Mouse (Mus musculus) lung, postnatal 25 days (tissue): ENCODE measurements around the gene Olfr393.

Experiments
- DNase-seq: peaks from one replicate; pipeline ENCODE4 v3.0.0; 2022; ENCODE audit warnings: low spot score

The Olfr393 gene

DNA sequence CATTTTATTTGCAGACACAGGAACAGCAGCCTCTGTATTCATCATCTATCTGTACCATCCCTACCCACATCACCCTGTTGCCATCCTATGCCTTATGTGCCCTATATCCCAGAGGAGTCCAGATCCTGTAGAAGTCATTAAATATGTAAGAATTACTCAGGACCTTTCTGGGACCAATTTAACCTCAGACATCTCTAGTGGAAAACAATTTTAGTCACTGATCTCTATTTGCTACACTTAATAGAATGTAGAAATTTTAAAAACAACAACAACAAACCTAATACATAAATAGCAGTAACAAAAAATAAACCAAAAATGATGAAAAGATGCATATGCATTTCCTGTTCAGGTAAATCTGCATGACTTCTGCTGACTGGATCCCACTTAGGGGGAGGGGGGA lies at the start of gene Olfr393:
Olfr393 (minus strand) TSS at position 101 of the 400 bp plus-strand sequence.
- DNase-seq, result no peak

DNA sequence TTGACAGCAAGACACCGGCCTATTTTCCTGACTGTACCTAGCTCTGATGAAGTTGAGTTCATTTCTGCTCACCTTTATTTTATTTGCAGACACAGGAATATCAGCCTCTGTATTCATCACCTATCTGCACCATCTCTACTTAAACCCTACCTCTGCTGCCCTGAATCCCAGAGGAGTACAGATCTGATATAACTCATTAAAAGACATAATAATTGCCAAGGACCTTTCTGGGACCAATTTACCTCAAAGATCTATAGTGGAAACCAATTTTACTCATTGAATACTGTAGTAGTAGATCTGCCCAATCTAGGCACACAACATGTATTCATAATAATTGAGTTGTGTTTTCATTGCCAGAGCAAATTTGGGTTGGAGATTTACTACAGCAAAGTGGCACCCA lies 39.4 kb upstream of the Olfr393 start, which contains the start of gene Olfr394:
Olfr394 (minus strand) TSS at position 101 of the 400 bp plus-strand sequence.
- DNase-seq, result no peak

DNA sequence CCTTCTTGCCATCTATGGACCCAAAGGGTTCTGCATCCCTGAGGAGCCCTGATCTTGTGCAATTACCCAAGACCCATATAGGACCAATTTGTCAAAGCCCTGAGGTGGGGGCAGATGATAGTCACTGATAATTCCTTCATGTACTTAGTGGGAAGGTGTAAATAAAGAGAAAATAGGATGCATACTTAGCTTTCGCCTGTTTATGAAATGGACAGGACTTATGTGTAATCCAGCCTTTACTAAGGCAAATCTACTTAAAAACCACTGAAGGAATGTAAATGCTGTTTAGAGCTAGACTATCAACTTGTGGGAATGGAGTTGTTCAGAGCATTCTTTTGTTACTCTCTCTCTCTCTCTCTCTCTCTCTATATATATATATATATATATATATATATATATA lies 34.3 kb downstream of the Olfr393 start, which contains the start of gene Olfr392:
Olfr392 (minus strand) TSS at position 101 of the 400 bp plus-strand sequence.
- no peak for DNase-seq

DNA sequence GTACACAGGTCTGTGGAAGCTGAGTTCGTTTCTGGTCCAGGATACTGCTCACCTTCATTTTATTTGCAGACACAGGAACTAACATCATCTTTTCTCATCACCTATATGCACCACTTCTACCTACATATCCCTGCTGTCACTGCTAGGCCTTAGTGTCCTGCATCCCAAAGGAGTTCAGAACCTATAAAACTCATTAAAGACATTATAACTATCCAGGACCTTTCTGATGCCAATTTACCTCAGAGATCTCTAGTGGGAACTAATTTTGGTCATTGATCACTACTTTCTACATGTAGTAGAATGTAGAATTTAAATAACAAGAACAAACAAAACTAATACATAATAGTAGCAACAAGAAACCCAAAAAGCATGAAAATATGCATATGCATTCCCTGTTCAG lies 48.3 kb downstream of the Olfr393 start, which contains the start of gene Olfr391-ps:
Olfr391-ps (minus strand) TSS at position 101 of the 400 bp plus-strand sequence.
- DNase-seq, result no peak
